Mouse (Mus musculus) cerebellum, postnatal 14 days (tissue): ENCODE measurements at regions not wholly inside any gene's neighbourhood (a gene's known extent, or its start where the extent isn't known, plus 50 kb on each side); places are given as distances from the start of the nearest gene placed in this dataset.
A peak's percentile ranks its signal among the peaks of the same experiment; 100 is the strongest.

Source experiments
- DNase-seq, 2 experiments: peaks; one replicate each; pipeline ENCODE4 v3.0.0; 2021; ENCODE audit warnings: mixed read lengths in 2 of 2

DNA sequence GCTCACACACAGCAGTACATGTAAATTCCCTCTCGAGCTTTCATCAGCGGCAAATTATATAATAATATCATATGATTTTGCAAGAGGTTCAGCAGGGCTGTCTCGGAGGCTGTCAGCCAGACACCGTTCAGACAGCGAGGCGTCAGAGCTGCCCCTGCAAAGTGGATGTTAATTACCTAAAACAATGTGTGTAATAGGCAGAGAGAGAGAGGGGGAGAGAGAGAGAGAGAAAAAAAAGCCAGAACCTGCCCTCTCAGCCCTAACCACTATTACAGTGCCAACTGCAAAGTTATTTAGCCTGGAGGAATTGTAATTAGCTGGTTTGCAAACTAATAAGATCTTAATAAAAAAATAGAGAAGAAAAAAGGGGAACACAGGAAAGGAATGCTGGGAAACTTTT lies 225.1 kb upstream of the Msx2 start:
- no peak for DNase-seq

DNA sequence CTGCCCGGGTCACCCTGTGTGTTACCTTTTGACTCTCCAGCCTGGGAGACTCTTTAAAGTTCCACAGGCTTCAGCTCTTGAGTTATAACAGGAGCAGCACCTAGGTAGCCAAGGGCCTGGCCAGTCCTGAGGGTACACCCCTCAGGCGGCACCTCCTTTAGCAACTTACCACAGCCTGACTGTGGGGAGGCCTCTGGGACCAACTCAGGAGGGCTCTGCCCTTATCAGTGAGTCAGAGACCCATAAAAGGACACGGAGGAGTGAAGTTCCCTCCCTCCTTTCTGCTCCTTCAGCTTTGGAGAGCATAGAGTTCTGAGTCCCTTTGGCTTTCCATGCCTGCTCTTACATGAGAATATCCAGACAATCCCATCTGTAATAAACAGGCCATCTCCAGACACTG lies 222.5 kb upstream of the Msx2 start:
- no peak for DNase-seq

DNA sequence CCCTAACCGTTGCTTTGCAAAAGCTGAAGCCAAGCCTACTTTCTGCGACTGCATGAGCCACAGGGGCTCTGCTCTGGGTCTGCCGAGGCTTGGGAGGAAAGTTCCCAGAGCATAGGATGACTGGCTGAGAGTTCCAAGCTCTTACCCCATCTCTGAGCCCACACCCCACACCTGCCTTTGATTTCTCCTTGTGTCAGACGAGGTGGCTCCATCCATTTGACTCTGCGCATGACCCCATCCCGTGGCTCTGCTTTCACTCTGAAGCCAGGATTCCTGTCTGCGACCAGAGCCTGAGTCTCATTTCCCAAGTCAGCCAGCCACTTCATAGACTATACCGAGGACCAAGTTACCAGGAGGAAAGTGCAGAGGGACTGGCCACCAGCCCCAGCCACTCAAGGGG lies 216.1 kb upstream of the Msx2 start:
- no peak for DNase-seq

DNA sequence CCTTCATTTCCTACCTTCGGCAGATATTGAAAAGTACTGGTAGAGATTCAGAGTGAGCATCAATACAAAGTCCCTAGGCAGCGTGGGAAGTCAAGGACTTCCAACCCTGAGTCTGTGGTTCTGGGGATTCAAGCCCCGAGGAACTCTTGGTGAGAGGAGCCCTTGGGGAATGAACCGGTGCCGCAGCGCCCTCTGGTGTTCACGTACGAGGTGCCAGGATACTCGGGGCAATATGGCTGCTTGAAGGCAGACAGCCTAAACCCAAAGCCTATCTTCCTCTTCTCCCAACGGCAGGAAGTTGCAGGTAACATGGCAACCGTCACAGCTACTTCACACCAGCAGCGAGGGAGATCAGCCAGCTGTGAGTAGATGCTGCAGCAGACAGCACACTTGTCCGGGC lies 215.6 kb upstream of the Msx2 start:
- DNase-seq, result peak; percentile 88 to 91

DNA sequence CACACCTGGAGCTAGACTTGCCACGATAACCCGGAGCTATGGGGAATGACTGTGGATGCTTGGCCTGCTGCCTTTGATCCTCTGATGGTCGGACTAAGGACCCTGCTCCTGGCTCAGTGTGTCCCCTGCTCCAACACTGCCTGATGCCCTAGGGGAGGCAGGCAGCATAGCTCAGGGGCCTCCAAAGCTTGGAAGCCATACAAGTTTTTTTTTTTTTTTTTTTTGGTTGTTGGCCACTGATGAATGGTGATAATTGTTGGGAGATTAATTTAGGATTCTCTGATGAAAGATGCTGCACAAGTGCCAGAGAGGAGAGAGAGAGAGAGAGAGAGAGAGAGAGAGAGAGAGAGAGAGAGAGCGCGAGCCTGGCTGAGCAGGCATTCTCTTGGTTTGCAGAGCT lies 211.6 kb upstream of the Msx2 start:
- DNase-seq, result no peak

DNA sequence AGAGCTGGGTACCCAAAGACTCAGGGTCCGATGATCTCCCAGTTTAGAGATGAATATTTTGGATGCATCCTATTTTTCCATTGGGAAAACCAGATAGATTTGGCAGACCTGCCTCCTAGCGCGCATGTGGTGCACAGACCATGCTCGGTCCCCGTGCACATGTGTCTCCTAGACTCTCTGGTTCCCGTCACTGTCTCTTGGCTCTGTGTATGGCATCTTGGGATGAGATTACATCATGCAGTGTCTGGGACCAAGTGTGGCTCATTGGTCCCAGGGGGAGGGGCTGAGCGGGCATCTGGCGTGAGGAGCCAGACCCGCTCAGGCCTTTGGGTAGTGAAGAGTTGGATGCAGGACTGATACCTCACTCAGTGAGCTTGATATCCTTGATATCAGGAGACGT lies 204.3 kb upstream of the Msx2 start:
- DNase-seq, result no peak

DNA sequence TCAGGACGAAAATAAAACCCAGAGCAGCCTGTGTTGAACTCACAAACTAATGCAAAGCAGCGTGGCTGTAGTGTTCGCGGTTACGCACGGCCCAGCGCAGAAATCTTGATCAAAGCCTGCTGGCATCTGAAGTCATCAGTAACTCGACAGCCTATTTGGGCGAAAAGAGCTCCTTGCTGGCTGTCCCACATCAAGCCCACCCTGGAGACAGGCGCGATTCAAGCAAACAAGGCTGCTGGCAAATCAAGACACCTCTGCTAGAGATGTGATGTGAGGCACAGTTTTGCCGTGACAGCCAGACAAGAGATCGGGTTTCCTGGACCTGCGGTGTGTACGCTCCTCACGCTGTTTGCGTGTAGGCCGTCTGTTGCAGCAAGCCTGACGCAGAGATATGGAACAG lies 197.5 kb upstream of the Msx2 start:
- DNase-seq, result no peak

DNA sequence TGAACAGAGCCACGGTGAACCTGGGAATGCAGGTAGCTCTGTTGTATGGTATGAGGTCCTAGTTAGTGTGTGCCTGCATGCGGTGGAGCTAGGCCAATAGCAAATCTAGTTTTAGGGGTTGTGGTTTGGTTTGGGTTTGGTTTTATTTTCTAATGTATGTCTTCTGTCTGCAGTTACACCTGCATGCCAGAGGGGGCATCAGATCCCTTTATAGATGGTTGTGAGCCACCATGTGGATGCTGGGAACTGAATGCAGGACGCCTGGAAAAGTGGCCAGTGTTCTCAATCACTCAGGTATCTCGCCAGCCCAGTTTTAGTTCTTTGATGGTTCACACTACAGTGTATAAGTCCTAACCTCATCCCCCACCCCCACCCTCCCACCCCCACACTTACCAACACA lies 194.6 kb upstream of the Msx2 start:
- DNase-seq, result no peak

DNA sequence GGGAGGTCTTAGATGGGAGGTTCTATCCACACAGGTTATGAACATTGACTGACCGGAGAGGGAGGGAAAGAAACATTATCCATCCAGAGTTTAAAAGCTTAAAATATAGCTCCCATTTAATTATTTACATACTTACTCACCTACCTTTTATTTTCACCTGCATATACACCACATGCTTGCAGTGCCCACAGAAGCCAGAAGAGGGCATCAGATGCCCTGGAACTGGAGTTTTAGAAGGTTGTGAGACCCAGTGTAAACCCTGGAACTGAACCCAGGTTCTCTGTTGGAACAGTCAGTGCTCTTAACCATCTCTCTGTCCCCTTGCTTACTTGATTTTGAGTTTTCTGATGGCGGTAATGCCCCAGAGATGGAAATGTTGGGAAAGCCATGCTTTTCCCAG lies 192.7 kb upstream of the Msx2 start:
- no peak for DNase-seq

DNA sequence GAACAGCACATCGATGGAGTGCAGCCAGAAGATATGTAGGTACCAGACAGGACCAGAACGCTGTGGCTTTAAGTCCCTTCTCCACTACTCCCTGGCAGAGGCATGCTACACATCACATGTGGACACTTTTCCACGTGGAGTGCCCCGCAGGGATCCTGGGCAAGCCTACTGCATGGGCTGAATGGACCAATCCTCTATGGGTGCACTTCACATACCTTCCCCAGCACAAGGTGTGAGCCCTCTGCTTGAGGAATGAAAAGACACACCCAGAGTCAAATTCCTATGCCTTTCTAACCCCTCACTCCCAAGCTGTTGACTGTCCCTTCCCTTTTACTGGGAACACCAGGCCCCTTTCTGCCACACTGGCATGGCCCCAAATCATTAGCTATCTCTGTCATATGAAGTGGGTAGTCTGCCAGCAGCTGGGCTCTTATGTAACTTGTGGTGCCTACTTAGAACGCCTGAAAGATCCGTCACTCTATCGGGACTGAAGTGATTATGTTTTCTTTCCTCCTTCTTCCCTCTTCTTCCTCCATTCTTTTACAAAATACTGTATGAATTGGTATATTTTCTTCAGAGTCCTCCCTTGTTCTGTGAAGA lies 191.9 kb upstream of the Msx2 start:
- peak; percentile 13 to 43 for DNase-seq

DNA sequence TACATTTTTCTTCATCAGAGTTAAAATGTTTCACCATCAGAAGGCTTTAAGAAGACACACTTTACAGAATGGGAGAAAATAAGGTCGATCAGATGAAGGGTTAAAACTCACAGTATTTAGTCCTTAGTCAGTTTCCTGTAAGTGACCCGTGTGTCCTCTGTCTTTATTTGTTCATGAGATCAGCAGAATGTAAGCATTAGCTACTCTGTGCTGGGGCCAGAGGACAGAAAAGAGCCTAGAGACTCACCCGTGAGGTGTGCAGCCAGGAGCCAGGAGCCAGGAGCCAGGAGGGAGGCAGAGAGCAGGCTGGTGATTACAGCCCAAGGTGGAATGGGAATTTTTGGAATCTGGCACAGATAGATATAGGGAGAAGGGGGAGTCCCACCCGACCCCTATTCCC lies 180.0 kb upstream of the Msx2 start:
- no peak for DNase-seq

DNA sequence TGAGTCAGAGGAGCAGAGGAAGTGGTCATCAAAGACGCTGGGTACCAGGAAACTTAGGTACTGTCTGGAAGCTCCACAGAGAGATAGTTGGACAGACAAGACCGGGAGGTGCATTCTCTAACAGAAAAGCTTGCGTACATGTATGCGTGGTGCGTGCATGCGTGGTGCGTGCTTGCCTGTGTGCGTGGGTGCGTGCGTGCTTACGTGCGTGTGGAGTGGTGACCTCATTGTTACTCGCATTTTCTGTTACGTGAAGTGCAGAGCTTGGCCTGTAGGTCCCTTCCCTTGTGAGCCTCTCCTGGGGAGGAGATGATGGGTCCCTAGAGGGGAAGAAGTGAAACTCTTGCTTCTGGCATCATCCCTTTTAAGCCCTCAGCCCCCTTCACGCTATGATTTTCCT lies 175.5 kb upstream of the Msx2 start:
- no peak for DNase-seq

DNA sequence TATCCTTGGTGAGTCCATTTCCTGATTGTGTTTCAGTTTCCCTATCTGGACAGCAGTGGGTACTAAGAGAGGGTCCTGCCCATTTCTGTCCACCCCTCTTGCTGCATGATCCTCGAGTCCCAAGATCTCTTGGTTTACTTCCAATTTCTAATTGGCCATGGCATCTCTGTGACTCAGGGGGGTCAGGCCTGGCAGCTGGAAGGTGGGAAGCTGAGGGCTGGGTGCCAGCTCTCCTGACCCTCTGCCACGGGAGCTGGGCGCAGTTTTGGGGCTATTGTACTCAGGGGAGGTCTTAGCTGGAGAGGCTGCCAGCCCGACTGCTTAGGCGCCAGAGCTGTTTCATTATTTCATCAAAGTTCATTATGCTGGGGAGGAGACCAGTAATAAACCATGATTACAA lies 169.7 kb upstream of the Msx2 start:
- peak; percentile 32 to 55 for DNase-seq

DNA sequence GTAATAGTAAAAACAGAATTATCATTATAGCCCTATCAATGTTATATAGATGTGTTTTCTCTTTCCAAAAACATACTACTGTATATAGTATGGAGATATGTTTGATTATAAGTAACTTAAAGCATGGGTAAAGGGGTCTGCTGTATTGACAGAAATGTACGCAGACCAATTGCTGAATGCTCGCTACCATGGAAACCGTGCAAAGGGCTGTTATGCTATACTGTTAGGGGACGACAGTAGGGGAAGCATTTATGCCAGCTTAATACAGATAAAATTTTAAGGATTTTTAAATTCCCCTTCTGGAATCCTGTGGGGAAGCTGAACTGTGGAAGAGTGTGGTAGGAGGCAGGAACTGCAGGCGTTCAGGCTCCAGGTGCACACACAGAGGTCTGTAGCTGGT lies 166.7 kb upstream of the Msx2 start:
- no peak for DNase-seq

DNA sequence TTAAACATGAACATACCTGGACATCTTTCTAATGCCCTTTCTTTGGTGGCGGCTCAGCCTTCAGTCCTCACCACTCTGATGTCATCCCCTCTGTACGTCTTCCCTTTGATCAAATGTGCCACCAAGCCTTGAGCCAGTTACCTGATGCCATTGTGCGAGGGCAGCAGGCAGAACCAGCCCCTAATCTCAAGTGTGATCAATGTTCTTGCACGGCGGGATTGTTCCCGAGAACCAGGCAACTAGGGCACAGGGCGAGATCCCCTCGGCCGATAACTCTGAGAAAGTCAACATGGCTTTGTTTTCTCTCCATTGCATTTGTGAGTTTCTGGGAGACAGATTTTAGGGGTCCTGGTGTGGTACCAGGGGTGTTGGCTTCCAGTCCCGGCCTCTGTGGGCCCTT lies 166.2 kb upstream of the Msx2 start:
- DNase-seq, result no peak

DNA sequence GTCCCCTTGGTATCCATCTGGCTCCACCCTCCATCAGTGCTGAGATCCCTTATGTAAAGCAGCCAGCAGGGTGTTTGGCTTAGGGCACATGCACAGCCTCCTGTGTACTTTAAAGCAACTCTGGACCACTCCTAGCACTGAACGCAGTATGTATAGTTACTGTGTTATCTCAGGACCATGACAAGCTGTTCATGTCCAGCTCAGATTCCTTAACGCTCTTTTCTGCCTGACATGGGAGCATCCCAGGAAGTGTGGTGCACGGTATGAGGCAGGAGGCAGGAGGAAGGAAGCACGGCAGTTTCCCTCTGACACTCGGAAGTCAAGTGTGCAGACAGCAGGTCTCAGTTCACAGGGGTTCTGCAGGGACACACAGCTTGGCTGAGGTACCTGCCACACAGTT lies 163.1 kb upstream of the Msx2 start:
- DNase-seq, result no peak

DNA sequence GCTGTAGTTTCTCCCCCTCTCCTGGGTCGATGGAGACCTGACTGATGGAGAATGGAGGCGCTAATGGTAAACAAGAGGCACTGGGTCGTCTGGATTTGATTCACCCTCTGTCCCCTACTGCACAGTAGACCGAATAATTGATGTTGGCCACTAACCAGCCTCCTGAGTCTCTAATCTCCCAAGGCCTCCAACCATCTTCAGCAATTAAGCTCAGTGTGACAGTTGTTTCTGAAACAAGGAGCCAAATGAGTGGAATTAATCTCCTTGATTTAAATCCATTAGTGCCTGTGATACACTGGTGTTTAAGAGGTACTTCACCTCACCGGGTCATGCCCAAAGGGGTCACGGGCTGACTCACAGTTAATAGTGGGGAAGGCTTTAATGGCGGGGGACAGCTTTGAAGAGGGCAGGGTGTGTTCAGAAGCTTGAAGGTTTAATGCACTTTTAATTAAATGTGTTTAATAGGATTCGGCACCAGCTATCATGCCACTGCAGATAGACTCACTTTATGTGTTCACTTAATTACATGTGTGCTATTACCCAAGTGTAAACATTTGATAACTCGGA lies 161.8 kb upstream of the Msx2 start:
- peak in 1 of 2 experiments; percentile 7 for DNase-seq

DNA sequence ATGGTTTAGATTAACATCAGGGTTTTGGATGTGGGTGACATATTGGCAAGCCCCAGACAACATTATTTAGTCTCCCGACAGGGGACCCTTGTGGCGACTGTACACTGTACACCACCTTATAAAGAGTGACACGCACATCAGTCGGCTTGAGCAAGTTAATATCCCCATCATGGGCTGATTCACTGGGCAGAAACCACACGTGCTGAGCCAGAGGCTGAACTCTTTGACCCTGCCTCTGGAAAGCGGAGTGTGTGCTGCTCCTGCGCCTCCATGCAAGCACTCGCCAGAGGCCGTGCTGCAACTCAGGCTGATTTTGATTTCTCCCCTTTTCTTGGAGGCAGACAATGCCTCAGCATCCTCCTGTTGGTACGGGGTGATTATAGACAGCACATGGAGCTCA lies 125.2 kb upstream of the Msx2 start:
- DNase-seq, result no peak

DNA sequence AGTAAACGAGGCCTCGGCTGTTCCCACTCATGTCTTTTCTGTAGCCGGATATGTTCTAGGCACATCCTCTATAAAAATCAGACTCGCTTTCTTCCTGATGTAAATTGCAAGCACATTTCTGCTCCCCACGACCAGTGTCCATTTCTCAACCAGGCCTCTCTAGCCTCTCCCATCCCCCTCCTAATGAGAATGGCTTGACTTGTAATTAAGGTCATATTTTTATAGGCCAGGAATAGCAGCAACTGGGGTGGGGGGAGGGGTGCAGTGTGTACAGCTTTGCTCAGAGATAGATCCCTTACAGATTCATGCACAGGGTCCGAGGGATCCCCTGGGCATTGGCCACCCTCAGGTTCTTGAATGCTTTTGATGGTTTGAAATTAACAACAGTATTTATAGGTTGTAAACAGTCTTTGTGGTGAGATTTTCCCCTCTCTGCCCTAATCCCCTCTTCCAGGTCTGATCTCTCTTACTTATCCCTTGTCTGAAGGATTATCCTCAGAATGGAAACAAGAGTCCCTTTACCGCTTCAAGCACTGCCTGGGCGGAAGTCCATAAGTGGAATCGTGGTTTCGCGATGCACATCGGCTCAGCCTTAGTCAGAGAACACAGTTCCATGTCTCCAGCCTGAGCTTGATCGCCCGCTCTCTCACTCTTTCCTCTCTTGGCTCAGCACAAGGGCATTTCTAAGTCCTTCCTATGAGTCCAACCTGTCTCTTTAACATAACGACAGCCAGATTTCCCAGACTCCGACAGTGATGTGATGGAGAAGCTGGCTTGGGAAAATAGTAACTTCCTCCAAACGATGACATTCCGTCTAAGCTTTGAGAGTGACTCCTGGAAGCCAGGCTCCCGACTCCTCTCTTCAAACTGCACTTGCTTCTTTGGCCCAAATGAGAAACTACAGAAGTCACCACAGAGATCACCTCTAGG lies 124.3 kb upstream of the Msx2 start:
- DNase-seq, result peak in 1 of 2 experiments; percentile 4

DNA sequence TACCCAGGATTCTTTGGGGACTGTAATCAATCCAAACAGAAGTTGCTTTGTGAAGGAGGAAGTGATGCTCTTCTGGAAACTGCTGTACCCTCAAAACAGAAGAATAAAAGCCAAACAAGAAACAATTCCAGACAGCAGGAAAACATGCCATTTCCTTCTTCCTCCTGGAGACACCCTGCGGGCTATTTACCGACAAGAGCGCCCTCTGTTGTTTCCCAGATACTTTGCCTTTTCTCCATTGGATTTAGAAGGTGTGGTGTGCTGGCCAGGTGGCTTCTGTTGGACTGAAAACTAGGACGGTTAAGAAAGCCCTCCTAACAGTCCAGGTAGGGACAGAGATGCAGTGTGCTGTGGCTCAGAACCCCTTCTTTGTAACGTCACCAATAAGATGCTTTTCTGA lies 119.9 kb upstream of the Msx2 start:
- DNase-seq, result peak in 1 of 2 experiments; percentile 5

DNA sequence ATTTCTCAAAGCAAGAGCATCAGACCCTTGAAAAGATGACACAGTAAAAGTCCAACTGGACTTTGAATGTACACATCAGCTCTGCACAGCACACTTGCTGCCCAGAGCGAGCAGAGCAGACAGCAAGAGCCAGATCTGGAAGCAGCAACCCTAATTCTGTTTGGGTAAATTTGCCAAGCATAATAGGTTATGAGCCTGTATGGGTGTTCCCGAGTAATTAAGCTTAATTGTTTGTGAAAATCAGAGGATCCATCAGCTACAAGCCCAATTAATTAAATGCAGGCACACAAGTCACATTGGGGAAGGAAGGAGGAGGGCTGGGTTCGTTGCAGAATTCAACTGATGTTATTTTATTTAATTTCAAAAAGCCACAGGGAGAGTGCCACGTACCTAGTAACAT lies 113.9 kb upstream of the Msx2 start:
- DNase-seq, result no peak

DNA sequence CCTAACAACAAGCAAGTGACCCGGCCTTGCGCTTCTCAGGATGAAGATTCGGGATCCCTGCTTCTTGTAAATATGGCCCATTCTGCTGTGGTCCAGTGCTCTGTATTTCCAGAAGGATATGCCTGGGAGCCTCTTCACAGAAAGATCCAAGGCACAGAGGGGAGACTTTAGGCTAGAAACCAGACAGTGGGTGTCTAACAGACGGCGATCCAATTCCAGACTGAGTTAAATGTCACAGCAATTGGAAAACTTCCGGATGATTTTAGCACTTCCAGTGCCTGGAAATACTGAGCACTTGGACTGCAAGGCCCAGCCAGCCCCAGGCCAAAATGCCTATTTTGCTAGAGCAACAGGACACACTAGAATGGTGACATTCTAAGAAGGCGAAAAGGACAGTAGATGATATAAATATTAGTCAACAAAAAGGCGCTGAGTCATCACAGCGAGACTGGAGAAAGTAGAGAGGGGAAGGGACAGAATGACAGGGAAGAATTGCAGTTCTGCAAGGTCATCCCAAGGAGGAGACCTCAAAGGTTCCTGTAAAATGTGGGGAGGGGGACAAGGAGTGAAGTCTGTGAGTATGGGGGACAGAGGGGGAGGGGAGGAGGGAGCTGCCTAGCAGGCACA lies 111.7 kb upstream of the Msx2 start:
- peak in 1 of 2 experiments; percentile 3 for DNase-seq

DNA sequence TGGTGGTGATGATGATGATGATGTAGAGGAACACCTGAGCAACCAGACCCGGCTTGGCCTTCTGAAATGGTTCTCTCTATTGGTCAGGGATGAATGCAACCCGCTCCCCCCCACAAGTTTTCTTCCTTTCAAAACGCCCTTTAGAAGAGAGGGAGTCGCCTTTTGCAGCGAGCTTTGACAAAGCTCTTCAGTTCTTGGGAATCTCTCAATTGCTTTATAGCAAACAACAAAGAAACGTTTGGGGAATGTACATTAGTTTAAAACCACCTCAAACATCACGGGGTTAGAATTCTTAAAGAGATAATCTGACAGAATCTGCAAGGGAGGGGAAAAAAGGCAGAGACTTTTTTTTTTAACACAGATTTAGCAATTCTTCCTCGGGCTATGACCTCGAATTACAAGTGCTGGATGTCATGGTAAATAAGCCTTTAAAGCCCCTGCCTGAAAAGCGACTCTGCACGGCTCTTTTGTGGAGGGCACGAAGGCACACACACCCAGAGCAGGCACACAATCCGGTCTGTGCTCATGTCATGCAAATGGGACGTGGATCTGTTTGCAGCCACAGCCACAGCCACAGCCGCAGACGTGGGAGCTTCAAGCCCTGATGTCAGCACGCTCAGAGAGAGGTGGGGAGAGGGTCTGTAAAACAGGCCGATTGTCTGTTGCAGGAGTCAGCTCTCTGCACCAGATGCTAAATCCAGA lies 81.2 kb upstream of the Msx2 start:
- no peak for DNase-seq
